Mouse (Mus musculus) embryo, embryonic 10 days (tissue): Measurements from ENCODE around the gene BC030870.

Experiments
- DNase-seq: peaks from one replicate; pipeline ENCODE4 v3.0.0-alpha.2; 2015; ENCODE audit warnings: low spot score

Gene BC030870

GRCm38 (mm10) chr8:65074733-65075132 lies 54.6 kb downstream of the BC030870 start, which contains the start of gene Gm10663:
TSS of gene Gm10663 (plus strand) at chr8:65075033.
- DNase-seq, result no peak

DNA sequence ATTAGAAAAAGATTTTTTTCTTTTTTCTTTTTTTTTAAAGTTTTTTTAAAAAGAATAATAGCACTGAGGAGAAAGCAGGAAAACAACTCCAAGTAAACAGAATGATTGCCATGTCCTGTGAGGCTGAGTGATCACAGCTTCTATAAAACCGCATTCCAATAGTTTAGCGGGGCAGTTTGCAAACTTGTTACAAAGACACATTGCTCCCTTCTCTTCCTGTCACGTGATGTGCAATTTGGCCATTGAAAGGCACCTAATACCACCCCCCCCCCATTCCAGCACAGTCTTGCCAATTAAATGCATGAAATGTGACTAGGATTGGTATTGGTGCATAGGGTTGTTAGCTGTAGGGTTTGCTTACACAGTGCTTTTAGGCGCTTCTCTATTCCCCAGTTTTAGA lies 58.4 kb downstream of the BC030870 start:
- no peak for DNase-seq

DNA sequence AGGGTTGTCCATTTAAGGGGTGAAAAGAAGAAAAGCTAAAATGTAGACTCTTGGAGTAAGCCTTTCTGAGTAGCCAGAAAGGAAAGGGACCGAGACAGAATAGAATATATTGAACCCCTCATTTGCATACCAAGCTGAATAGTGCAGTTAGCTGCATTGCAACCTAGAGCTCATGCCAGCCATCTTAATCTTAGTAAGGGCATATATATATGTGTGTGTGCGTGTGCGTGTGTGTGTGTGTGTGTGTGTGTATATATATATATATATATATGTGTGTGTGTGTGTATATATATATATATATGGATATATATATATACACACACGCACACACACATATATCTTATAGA lies 60.9 kb downstream of the BC030870 start:
- DNase-seq, result no peak

DNA sequence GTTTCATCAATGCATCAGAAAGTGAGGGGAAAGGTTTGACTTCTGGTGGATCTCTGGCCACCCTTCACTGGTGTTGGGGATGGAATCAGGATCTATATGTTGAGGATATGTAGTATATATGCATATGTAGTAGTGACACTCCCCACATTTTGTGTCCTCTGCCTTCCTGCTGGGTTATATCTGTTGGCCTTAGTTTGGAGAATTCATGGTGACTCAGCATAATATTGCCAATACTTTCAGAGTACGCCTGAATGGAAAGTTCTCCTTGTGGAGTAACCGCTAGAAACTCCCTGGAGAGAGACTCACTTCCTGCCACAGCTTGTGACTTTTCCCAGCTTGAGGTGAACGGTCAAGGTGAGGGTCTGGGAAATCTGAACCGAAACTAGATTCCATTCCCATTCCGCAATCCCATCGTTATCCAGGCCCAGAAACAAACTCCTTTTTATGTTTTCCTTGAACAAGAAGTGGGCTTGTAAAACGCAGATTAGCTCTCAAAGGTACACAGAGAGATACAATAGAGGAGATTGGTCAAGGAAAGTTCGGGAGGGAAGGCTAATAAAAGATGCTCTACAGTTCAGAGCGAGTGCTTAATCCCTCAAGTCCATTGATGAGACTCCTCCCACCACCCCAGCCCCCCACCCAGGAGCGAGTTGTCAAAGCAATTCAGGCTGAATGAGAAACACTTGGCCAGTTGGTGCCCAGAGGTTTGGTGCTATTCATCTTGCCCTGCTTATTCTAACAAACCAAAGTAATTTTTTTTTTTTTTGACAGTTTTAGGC lies 61.5 kb downstream of the BC030870 start:
- DNase-seq, result no peak

DNA sequence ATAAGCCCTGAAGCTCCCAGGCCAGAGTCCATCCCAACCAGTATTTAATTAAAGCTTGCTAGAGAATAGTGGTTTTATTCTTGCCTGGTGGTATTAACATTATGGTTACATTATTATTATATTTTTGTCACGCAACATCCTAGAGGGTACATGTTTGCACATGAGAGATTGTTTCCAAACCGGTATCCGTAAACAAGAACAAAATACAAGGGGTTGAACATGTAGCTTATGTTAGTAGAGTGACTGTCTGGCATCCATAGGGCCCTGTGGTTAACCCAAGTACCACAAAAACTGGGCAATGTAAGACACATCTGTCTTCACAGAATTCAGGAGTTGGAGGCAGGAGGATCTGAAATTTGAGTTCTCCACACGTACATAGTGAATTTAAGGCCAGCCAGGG lies 62.3 kb downstream of the BC030870 start:
- DNase-seq, result no peak

GRCm38 (mm10) chr8:65065622-65066021 lies 63.7 kb downstream of the BC030870 start:
- no peak for DNase-seq

- DNase-seq, result no peak
These were observed 65.3 kb downstream of the BC030870 start for GRCm38 (mm10) chr8:65064071-65064470.

DNA sequence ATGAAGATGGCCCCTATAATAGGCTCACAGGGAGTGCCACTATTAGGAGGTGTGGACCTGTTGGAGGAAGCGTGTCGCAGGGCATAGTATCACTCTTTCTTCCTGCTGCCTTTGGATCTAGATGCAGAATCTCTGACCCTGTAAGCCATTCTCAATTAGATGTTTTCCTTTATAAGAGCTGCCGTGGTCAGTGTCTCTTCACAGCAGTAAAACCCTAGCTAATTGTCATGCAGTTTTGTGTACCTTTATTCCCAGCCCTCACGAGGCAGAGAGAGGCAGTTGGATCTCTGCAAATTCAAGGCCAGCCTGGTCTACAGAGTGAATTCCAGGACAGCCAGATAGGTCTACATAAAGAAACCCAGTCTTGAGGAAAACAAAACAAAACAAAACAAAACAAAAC lies 67.2 kb downstream of the BC030870 start:
- DNase-seq, result no peak

GRCm38 (mm10) chr8:65056722-65057121 lies 72.6 kb downstream of the BC030870 start:
- no peak for DNase-seq

DNA sequence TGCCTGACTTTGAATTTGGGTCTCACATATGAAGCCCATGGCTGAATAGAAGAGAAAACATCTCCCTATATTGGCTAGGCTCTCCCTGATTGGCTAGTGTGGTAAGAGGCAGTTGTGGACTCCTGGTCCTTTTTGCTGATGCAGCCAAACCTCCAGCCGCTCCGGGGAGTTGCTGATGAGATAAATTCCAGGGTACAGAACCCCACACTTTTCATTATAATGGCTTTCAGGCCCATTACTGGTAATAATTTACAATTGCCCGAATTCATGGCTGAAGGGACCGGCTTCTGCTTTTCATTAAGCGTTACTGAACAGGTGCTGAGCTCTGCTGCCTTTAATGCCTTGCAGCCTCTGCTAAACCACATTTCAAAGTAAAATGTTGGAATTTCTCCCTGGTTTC lies 75.4 kb downstream of the BC030870 start:
- DNase-seq, result no peak

- no peak for DNase-seq
These were observed 75.8 kb downstream of the BC030870 start for GRCm38 (mm10) chr8:65053554-65053953.

DNA sequence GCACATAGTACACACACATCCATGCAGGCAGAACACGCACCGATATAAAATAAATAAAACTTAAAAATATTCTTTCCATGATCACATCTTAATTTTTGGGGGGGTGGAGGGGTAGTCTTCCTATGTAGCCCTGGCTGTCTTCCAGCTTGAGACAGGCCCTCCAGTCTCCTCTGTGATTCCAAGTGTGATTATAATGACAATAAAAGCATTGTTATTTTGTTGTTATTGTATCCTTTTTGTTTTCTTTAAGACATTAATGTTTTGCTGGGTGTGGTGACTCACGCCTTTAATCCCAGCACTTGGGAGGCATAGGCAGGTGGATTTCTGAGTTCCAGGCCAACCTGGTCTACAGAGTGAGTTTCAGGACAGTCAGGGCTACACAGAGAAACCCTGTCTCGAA lies 81.6 kb downstream of the BC030870 start:
- no peak for DNase-seq

DNA sequence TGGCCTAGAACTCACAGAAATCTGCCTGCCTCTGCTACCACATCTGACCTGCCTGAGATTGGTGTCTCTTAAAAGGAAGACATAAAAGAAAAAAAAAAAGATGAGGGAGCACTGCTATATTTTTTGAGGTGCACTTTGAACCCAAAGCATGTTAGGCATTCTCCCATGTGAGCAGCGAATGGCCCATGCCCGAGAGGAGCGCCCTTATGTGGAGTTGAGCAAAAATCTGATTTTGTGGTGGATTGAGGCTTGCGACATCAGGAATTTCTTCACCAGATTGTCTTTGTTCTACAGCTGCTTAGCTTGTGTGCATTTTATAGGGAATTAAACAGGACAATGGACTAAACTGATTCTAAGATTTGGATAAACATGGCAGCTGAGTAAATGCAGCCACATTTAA lies 82.2 kb downstream of the BC030870 start:
- no peak for DNase-seq

DNA sequence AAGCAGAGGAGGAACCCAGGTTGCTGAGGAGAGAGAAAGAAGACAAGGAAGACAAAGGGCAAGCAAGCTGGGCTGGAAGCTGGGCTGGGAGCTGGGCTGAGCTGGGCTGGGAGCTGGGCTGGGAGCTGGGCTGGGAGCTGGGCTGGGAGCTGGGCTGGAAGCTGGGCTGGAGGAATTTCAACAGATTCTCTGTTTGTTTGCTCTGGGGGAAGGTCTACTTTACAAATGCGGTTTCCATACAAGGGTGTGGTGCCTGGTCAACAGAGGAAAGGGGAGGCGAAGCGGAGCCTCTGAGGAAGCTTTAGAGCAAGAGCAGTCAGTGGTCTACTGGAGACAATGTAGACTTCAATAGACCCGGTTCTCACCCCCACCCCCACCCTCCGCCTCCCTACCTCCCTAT lies 82.8 kb downstream of the BC030870 start:
- DNase-seq, result no peak

GRCm38 (mm10) chr8:65037117-65037533 lies 92.2 kb downstream of the BC030870 start, which contains the start of gene Apela:
TSS of gene Apela (minus strand) at chr8:65037336.
- peak; percentile 86 for DNase-seq
